Mouse (Mus musculus) hindbrain, embryonic 15.5 days (tissue): Measurements from ENCODE around the gene Il13. TPM values are rescaled to one million over a fixed set of nuclear protein-coding genes. Genes with fewer than 3 reads are reported as not detected.

Source experiments
- ATAC-seq: fragments of 200-750 bp; cut with Nextera tagmentation; 2 replicates; pipeline ENCODE4 v1.8.0; 2017; ENCODE audit warnings: low read depth, moderate number of reproducible peaks, moderate TSS enrichment; ENCODE audit not compliant: low FRiP score
- H3K27ac ChIP-seq: fragments of 300-500 bp; sonication (generic); replicated peaks from 2 replicates; pipeline ENCODE4 v1.5.1; 2015; ENCODE audit warnings: mild to moderate bottlenecking, inconsistent platforms
- H3K27me3 ChIP-seq: fragments of 300-500 bp; sonication (generic); 2 replicates; pipeline ENCODE4 v1.6.1; 2015; ENCODE audit warnings: control low read depth, inconsistent platforms
- H3K36me3 ChIP-seq: fragments of 300-500 bp; sonication (generic); 2 replicates; pipeline ENCODE4 v1.6.1; 2015; ENCODE audit warnings: control low read depth, inconsistent platforms
- H3K4me1 ChIP-seq: fragments of 300-500 bp; sonication (generic); replicated peaks from 2 replicates; pipeline ENCODE4 v1.6.1; 2015; ENCODE audit warnings: control low read depth, inconsistent platforms
- H3K4me2 ChIP-seq: fragments of 300-500 bp; sonication (generic); 2 replicates; pipeline ENCODE4 v1.6.1; 2015; ENCODE audit warnings: moderate library complexity, mild to moderate bottlenecking, inconsistent platforms
- H3K4me3 ChIP-seq: fragments of 300-500 bp; sonication (generic); 2 replicates; pipeline ENCODE4 v1.5.1; 2015; ENCODE audit warnings: mild to moderate bottlenecking, inconsistent platforms
- H3K9ac ChIP-seq: fragments of 300-500 bp; sonication (generic); 2 replicates; pipeline ENCODE4 v1.6.1; 2015; ENCODE audit warnings: inconsistent platforms
- H3K9me3 ChIP-seq: fragments of 300-500 bp; sonication (generic); 2 replicates; pipeline ENCODE4 v1.6.1; 2016; ENCODE audit warnings: control low read depth, inconsistent platforms
- WGBS: fragments of 180-500 bp; shearing (Covaris S2); methylation state at CpG from one replicate; pipeline ENCODE4 v1.1.7; 2015; 5-methylcytosine and 5-hydroxymethylcytosine counted together
- polyA plus RNA-seq: library from polyadenylated mRNA; unstranded; fragments of >200 nt; fragmentation: Nextera tagmentation; extraction: Ambion mirVana; gene quantifications from 2 replicates; pipeline ENCODE4 v1.2.1, GENCODE M21; 2015

Il13 gene
- polyA plus RNA-seq, 1 experiment from 2014 or later, result not detected

DNA sequence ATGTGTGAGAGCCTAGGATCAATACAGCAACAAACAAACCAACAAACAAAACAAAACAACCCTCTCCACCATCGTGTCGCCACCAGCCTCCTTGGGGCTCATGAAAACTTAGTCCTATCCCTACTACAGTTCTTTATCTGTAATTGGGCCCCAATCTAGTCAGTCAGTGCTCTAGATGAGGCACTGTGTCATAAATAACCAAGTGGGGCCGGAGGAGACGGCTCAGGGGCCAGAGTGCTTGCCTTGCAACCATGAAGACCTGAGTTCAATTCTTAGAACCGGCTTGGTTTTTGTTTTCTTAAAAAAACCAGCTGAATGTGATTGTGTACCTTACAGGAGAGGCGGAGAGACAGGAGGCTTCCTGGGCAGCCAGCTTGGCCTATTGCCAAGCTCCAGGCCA lies 19.3 kb downstream of the Il13 start:
- Histone ChIP-seq H3K4me3 (no peak overlapping the region), H3K9ac (no peak overlapping the region), H3K4me2 (no peak overlapping the region), H3K27me3 (no peaks in the 10 kb centered on the region), H3K27ac (no peak overlapping the region), H3K9me3 (no peaks in the 10 kb centered on the region), H3K4me1 (no peaks in the 10 kb centered on the region), H3K36me3 (no peaks in the 10 kb centered on the region)
- 74% methylated on average over 6 of the region's 6 CpGs for WGBS
- ATAC-seq, result no peak

DNA sequence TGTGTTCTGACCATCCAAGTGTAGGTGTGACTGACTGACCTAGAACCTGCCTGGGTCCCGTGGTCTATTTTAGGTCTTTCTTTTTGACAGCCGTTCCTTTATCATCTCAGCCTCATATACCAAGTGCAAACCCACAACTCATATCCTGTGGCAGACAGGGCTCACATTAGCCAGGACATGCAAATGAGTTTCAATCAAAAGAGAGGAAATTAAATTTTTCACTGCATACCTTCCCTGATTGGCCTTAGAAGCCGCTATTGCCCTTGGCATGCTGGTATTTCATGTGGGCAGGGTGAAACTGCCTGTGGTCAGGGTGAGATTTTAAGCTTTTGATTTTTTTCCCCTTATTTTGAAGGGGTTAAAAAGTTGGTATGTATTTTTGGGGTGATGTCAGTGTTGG lies 24.8 kb downstream of the Il13 start:
- Histone ChIP-seq H3K27ac (no peak overlapping the region), H3K27me3 (no peaks in the 10 kb centered on the region), H3K9ac (no peak overlapping the region), H3K9me3 (no peaks in the 10 kb centered on the region), H3K4me2 (no peak overlapping the region), H3K4me3 (no peak overlapping the region), H3K4me1 (peaks cover 7% of the 10 kb centered on the region), H3K36me3 (no peaks in the 10 kb centered on the region)
- ATAC-seq, result no peak
- WGBS, result 88% methylated on average over 3 of the region's 3 CpGs

DNA sequence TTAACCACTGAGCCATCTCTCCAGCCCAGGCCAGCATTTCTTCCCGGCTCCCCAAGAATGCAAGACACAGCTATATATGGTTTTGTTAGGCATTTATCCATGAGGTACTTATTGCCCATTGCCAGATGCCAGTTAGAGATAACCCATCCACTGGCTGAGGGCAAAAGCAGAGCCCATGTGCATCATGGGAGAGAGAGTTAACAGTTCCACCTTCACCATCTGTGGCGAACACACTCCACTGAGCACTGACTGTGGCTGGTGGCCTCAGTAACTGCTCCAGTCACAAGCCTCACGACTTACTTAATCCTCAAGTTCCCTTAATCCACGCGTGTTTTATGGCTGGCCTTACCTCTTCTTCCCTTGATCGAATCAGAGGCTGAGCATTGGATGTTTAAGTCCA lies 25.3 kb downstream of the Il13 start:
- Histone ChIP-seq H3K4me3 (no peak overlapping the region), H3K4me1 (peaks cover 7% of the 10 kb centered on the region), H3K9ac (no peak overlapping the region), H3K4me2 (no peak overlapping the region), H3K9me3 (no peaks in the 10 kb centered on the region), H3K36me3 (no peaks in the 10 kb centered on the region; the same call in 1 of the 2 replicates), H3K27ac (no peak overlapping the region), H3K27me3 (no peaks in the 10 kb centered on the region)
- ATAC-seq, result no peak
- WGBS, result 83% methylated on average over 6 of the region's 6 CpGs

DNA sequence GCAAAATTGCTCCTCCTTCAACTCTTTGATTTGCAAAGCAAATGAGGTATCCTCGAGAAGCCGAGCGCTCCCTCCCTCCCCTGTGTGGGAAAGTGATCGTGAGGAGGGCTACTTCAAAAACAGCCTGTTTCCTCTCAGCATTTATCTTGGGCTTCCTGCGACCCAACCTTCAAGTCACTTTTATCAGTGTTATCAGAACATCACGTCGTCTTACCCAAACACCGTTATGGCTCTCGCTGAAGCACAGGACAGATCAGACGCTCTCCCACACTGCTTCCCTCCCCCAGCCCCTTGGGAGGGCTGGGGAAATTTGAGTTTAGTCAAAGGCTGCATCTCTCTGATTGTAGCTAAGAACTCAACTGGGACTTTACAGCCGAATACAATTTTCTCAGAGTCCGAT lies 28.9 kb downstream of the Il13 start:
- Histone ChIP-seq H3K4me1 (peaks cover 7% of the 10 kb centered on the region), H3K9me3 (no peaks in the 10 kb centered on the region), H3K4me3 (no peak overlapping the region), H3K27me3 (no peaks in the 10 kb centered on the region), H3K27ac (no peak overlapping the region), H3K36me3 (peaks cover 15% of the 10 kb centered on the region), H3K4me2 (no peak overlapping the region), H3K9ac (no peak overlapping the region)
- 9% methylated on average over 12 of the region's 12 CpGs for WGBS
- no peak for ATAC-seq

DNA sequence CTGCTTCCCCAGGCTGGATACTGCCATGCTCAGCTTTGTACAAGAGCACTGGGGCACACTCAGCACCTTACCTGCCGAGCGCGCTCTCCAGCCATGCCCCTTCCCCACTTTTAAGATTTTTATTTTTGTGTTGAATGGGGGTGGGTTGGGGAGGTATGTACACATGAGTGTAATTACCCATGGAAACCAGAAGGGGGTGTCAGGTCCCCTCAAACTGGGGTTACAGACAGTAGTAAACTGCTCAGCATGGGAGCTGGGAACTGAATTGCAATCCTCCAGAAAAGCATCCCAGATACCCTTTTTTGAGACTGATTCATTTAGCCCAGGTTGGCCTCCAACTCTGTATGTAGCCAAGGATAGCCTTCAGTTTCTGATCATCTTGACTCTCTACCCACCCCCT lies 29.5 kb downstream of the Il13 start:
- H3K4me2 ChIP-seq, result no peak overlapping the region
- no peak overlapping the region for H3K27ac ChIP-seq
- H3K4me3 ChIP-seq, result no peak overlapping the region
- 93% methylated on average over 3 of the region's 3 CpGs for WGBS
- peaks cover 18% of the 10 kb centered on the region for H3K36me3 ChIP-seq
- H3K4me1 ChIP-seq, result peaks cover 7% of the 10 kb centered on the region
- H3K9ac ChIP-seq, result no peak overlapping the region
- no peak for ATAC-seq
- H3K27me3 ChIP-seq, result no peaks in the 10 kb centered on the region
- no peaks in the 10 kb centered on the region for H3K9me3 ChIP-seq

DNA sequence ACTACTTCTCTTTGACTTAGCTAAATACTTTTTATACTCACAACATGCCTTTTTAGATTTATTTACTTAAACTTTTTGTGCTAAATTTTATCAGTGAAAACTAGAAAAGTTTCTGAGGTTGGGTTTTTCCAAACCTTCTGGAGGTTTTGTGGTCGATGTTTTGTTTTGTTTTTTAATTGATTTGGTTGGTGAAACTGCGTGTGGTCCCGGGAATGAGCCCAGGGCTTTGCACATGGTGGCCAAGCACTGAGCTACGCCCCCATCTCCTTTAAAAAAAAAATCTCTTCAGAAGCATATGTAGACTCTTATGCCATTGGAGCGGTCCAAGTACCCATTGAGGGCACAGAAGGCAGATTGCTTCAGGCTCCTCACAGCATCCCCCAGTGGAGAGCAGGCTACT lies 43.4 kb downstream of the Il13 start:
- Histone ChIP-seq H3K36me3 (peaks cover 81% of the 10 kb centered on the region), H3K9ac (no peak overlapping the region), H3K9me3 (no peaks in the 10 kb centered on the region), H3K27ac (no peak overlapping the region), H3K27me3 (no peaks in the 10 kb centered on the region), H3K4me3 (no peak overlapping the region), H3K4me1 (no peaks in the 10 kb centered on the region), H3K4me2 (no peak overlapping the region)
- WGBS, result 90% methylated on average over 5 of the region's 5 CpGs
- ATAC-seq, result no peak

DNA sequence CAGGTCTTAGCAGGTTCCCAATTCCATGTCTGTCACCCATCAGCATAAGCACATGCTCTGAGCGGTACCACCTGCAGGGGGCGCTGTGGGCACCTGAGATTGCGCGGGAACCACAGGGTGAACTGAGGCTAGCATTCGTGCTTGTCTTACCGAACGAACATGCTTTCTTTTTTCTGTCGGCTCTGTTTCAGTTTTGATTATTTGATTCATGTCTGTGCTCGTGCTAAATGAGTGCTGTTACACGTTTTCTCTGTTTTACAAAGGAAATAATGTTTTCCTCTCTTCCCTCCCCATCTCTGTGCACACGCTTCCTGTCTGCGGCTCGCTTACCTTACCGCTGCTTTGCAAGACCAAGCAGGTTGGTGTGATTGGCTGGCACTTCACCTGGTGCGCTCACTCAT lies 44.1 kb downstream of the Il13 start:
- Histone ChIP-seq H3K9me3 (no peaks in the 10 kb centered on the region), H3K36me3 (peaks cover 78% of the 10 kb centered on the region), H3K4me1 (no peaks in the 10 kb centered on the region), H3K27ac (no peak overlapping the region), H3K9ac (no peak overlapping the region), H3K27me3 (no peaks in the 10 kb centered on the region), H3K4me2 (no peak overlapping the region), H3K4me3 (no peak overlapping the region)
- WGBS, result 43% methylated on average over 15 of the region's 15 CpGs
- no peak for ATAC-seq

DNA sequence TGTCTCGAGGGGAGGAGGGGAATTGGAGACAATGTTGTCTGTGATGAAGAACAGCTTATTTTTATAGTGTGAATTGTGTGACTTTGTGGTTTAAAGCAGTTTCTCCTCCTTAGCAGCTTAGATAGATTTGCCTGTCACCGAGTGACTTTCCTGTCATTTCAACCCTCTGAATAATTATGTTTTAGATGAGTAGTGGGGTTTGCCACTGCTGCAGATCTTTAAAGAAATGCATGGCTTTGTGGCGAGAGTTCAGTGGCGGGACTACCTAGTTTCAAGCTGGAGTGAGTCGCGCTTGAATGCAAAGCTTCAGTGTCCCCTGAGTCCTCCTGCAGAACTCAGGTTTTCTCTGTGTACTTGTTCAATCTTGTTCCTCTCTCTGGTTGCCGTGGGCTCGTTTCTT lies 46.2 kb downstream of the Il13 start:
- ATAC-seq, result no peak
- Histone ChIP-seq H3K4me1 (no peaks in the 10 kb centered on the region), H3K36me3 (peaks cover 78% of the 10 kb centered on the region), H3K4me3 (no peak overlapping the region), H3K27ac (no peak overlapping the region), H3K9ac (no peak overlapping the region), H3K9me3 (no peaks in the 10 kb centered on the region), H3K27me3 (no peaks in the 10 kb centered on the region), H3K4me2 (no peak overlapping the region)
- 78% methylated on average over 8 of the region's 8 CpGs for WGBS

DNA sequence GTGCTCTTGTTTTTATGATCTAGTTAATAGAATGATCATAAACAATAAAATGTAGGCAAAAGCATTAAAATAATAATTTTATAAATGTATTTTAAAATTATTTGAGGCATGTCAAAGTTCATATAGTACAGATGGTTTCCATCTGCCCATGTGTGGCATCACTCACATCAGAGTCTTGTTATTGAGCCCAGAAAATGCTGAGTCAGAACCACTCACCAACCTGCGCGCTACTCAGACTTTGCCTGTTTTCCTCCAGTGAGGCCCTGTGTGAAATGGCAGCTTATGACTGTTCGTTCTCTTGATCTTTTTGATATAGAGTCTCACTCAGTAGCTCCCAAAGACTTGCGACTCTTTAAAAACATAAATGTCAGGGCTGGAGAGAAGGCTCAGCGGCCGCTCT lies 49.0 kb downstream of the Il13 start:
- Histone ChIP-seq H3K4me2 (no peak overlapping the region), H3K9me3 (no peaks in the 10 kb centered on the region), H3K4me3 (no peak overlapping the region), H3K27ac (no peak overlapping the region), H3K27me3 (no peaks in the 10 kb centered on the region), H3K9ac (no peak overlapping the region), H3K36me3 (peaks cover 66% of the 10 kb centered on the region), H3K4me1 (no peaks in the 10 kb centered on the region)
- WGBS, result 96% methylated on average over 6 of the region's 6 CpGs
- ATAC-seq, result no peak

DNA sequence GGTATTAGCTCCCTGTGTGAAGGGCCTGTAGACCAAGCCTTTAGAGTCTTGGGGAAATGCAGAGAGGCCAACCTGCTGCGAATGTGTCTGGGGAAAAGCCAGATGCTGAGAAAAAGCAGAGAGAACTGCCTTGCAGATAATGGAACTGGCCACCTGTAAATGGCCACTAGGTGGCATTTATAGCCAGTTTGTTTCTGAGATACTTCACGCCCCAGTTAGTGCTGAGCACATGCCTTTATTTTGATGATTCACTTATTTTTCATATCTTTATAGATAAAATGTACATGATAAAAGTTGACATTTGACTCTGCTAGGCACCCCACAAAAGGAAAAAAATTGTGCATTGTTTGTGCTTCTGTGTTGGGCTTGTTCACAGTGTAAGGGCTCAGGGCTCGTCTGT lies 49.7 kb downstream of the Il13 start:
- no peaks in the 10 kb centered on the region for H3K27me3 ChIP-seq
- no peak overlapping the region for H3K4me3 ChIP-seq
- H3K9ac ChIP-seq, result no peak overlapping the region
- ATAC-seq, result no peak
- H3K36me3 ChIP-seq, result peaks cover 72% of the 10 kb centered on the region
- no peaks in the 10 kb centered on the region for H3K4me1 ChIP-seq
- no peak overlapping the region for H3K27ac ChIP-seq
- no peaks in the 10 kb centered on the region for H3K9me3 ChIP-seq
- no peak overlapping the region for H3K4me2 ChIP-seq
- WGBS, result 71% methylated on average over 3 of the region's 3 CpGs

DNA sequence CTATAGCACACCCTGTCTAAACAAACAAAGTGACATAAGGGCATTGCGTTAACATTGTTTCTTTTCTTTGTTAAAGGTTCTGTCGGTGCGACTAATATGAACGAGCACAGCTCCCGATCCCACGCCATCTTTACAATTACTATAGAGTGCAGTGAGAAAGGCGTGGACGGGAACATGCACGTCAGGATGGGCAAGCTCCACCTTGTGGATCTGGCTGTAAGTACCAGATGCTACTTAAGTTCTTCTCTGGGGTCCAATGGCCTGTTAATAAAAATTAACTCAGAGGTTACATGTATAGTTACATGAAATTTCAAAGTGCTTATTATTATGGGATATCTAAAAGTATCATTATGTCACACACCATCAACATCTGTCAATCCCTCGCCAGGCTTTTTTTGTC lies 51.4 kb downstream of the Il13 start:
- WGBS, result 62% methylated on average over 10 of the region's 10 CpGs
- no peak for ATAC-seq
- H3K27me3 ChIP-seq, result no peaks in the 10 kb centered on the region
- H3K9ac ChIP-seq, result no peak overlapping the region
- no peaks in the 10 kb centered on the region for H3K9me3 ChIP-seq
- H3K4me2 ChIP-seq, result no peak overlapping the region
- no peak overlapping the region for H3K27ac ChIP-seq
- H3K36me3 ChIP-seq, result peaks cover 67% of the 10 kb centered on the region
- no peaks in the 10 kb centered on the region for H3K4me1 ChIP-seq
- no peak overlapping the region for H3K4me3 ChIP-seq
